Mouse (Mus musculus) megakaryocyte, embryonic 14.5 days (primary cell): ENCODE results near the gene Eng. TPM values are rescaled to one million over a fixed set of nuclear protein-coding genes. Genes with fewer than 3 reads are reported as not detected.
A peak's percentile ranks its signal among the peaks of the same experiment; 100 is the strongest.

Experiments used
- H3K27me3 ChIP-seq: replicated peaks from 2 replicates; pipeline ENCODE3; 2012; ENCODE audit warnings: inconsistent platforms
- H3K36me3 ChIP-seq: replicated peaks from 2 replicates; pipeline ENCODE3; 2012; ENCODE audit warnings: low read length, inconsistent platforms, mixed read lengths
- H3K4me1 ChIP-seq: 2 replicates; pipeline ENCODE4 v1.6.1; 2012; ENCODE audit warnings: inconsistent platforms
- H3K4me3 ChIP-seq: replicated peaks from 2 replicates; pipeline ENCODE3; 2012; ENCODE audit warnings: moderate library complexity, mild to moderate bottlenecking, inconsistent platforms
- H3K9me3 ChIP-seq: 2 replicates; pipeline ENCODE4 v1.6.1; 2012; ENCODE audit warnings: inconsistent platforms
- FLI1 ChIP-seq: IDR thresholded peaks from 2 replicates; pipeline ENCODE4 v1.6.1; 2012; ENCODE audit warnings: low read length, inconsistent platforms, mixed read lengths
- GATA1 ChIP-seq: IDR thresholded peaks from 3 replicates; pipeline ENCODE4 v1.6.1; 2012; ENCODE audit warnings: mixed read lengths, low read length, inconsistent platforms, borderline replicate concordance
- polyA plus RNA-seq: library from polyadenylated mRNA; stranded (reverse); fragments of >175 nt; gene quantifications from 2 replicates; pipeline ENCODE4 v1.2.3, GENCODE M21; 2012; ENCODE audit warnings: low replicate concordance; ENCODE audit not compliant: insufficient read depth

The Eng gene
- polyA plus RNA-seq, 1 experiment = 90.6 TPM

DNA sequence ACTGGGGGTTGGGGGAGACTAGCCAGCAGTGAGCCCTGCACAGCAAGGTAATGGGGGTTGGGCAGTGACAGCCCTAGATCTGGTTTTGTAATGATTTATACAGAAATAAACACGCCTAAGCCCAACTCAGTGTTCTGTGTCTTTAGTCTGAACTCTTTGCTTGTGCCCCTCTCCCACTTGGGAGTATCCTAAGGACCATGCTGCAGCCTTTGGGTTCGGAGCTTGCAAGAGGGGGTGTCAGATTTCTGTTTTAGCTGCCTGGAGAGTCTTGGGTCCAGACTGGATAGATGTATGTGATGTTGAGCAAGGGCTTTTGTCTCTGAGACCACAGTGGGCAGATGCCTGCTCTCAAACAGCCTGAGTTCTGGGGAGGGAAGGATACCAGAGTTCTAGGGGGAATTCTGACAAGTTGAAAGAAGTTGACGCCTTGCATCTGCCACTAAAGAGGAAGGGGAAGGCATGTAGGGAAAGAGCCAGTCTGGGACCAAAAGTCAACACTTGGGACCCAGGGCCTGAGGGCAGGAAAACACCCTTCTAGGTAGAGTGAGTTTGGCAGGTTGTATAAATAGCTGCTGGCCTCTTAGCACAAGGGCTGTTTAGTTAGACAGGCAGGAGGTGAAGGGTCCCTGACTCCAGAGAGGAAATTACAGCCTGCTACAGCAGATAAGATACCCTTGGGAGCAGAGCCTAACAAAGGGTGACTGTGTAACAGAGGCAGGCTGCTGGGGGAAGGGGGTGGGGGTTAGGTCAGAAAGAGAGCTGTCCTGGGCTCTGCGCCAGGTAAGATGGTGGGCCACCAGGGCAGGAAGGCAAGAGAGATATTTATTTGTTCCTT, 25.5 kb upstream of the Eng start:
- H3K9me3 ChIP-seq = no peaks in the 10 kb centered on the region
- peaks cover 63% of the 10 kb centered on the region for H3K4me1 ChIP-seq
- no peaks in the 10 kb centered on the region for H3K27me3 ChIP-seq
- H3K36me3 ChIP-seq = peaks cover 72% of the 10 kb centered on the region
- TF ChIP-seq GATA1 (no peak), FLI1 (no peak)
- peak overlapping the region; percentile 33 for H3K4me3 ChIP-seq

DNA sequence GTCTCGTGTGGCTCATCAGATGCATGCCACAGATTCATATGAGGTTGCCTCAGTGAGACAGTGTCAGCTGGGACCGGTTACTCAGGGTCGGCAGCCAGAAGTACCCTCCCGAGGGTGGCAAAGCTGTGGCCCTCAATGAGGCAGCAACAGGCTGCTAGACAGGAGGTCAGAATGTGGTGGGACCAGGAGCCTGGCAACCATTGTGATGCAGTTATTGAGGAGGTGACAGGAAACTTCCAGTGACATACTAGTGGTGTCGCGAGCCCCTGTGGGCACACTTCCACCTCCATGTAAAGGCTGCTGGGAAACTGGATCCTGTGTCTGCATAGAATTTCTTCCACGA, 24.9 kb upstream of the Eng start, which contains the start of gene Ak1:
TSS of gene Ak1 (plus strand) at position 242 of the 343 bp plus-strand sequence.
- H3K27me3 ChIP-seq = no peaks in the 10 kb centered on the region
- H3K4me3 ChIP-seq = peak within 1 kb of the TSS; percentile 33
- peaks cover 69% of the 10 kb centered on the region for H3K4me1 ChIP-seq
- TF ChIP-seq FLI1 = no peak
- no peak for TF ChIP-seq GATA1
- H3K36me3 ChIP-seq = peaks cover 66% of the 10 kb centered on the region
- no peaks in the 10 kb centered on the region for H3K9me3 ChIP-seq

DNA sequence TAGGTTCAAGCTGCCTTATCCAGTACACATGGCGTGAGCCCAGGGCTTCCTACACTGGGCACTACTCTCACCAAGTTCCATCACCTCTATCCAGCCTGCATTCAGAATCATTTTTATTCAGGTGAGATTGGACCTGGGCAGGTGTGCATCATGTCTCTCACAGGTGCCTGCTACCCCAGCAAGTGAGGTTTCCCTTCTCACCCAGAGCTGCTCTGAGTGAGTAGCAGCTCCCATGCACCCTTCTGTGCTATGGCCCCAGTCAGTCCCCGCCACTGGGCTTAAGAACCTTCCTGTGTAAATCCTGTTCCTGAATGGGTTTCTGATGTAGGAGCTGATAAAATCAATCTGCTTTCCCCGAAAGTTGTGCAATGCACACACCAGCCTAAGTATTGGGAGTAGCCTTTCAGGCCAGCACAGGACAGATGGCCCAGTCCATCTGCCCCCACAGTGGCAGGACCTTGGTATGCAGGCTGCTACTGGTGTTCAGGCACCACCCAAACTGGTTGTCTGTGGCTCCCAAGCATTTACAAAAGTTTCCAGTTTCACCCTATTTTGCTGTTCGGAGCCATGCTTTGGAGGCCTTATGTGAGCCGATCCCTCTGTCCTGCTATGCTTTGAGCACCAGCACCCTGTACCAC, 22.2 kb upstream of the Eng start:
- Histone ChIP-seq H3K9me3 (no peaks in the 10 kb centered on the region), H3K4me1 (peaks cover 87% of the 10 kb centered on the region), H3K27me3 (no peaks in the 10 kb centered on the region), H3K4me3 (no peak overlapping the region), H3K36me3 (peaks cover 38% of the 10 kb centered on the region)
- TF ChIP-seq GATA1 = no peak
- no peak for TF ChIP-seq FLI1

DNA sequence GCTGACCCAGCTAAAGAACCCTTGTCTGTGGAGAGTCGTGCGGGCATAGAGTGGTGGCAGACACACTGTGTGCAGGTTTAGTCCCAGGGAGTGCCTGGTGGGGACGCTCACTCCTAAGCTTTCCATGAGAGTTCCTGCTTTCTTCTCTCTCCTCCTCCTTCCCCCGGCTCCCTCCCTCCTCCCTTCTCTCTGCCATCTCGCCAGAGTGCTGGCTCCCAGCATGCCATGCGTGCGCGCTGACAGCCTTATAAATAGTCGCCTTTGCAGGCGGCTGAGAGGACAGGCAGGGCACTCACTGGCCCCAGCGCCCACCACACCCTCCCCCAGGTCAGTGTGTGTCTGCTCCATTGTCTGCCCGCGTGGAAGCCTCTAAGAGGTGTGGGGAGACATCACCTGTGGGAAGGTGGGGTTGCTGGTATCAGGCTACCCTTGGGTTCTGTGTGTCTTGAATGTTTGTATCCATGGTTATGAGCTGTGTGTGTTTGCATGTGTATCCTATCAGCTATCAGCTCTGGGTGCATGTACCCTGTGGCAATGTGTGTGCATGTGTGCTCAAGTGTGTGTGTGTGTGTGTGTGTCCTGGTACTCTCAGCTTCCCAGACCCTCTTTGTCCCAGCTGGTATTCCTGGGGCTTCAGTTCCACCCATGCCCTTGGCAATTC, 21.1 kb upstream of the Eng start:
- Histone ChIP-seq H3K4me3 (peak overlapping the region; percentile 86), H3K36me3 (peaks cover 27% of the 10 kb centered on the region), H3K9me3 (no peaks in the 10 kb centered on the region), H3K4me1 (peaks cover 87% of the 10 kb centered on the region), H3K27me3 (no peaks in the 10 kb centered on the region)
- no peak for TF ChIP-seq FLI1
- no peak for TF ChIP-seq GATA1

DNA sequence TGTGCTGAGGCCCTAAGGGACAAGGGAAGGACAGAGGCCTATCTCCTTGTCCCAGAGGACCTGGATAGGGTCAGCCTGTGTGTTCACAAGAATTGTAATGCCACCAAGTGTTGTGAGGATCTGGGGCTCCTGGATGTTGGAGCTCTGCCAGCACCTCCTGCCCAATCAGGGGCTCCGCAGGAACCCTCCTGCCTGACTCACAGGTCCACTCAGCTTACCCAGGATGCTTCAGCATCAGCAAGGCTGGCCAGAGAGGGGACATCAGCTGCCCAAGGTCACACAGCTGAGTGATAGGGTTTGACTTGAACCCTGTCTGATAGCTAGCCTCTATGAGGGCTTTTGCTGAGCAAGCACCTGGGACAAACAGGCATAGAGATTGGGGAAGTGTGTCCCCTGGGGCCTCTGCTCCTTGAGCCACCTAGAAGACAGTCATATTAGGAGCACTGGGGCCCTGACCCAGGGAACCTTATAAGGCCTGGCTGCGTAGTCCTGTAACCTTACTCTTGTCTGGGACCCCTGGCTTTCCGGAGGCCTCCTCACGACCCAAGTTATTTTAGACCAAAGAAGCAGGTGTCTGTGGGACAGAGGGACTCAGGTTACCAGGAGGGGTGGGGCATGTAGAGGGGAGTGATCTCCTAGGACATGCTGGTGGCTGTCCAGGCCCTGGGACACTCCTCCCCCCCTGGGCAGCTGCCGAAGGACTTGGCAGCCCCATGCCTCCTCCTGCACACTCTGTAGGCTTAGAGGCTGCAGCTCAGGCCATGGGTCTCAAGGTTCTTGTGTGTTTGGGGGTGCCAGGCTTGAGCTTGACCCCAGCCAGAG, 20.3 kb upstream of the Eng start:
- Histone ChIP-seq H3K4me1 (peaks cover 87% of the 10 kb centered on the region), H3K36me3 (peaks cover 26% of the 10 kb centered on the region), H3K27me3 (no peaks in the 10 kb centered on the region), H3K9me3 (no peaks in the 10 kb centered on the region), H3K4me3 (peak overlapping the region; percentile 86)
- no peak for TF ChIP-seq FLI1
- TF ChIP-seq GATA1 = no peak

DNA sequence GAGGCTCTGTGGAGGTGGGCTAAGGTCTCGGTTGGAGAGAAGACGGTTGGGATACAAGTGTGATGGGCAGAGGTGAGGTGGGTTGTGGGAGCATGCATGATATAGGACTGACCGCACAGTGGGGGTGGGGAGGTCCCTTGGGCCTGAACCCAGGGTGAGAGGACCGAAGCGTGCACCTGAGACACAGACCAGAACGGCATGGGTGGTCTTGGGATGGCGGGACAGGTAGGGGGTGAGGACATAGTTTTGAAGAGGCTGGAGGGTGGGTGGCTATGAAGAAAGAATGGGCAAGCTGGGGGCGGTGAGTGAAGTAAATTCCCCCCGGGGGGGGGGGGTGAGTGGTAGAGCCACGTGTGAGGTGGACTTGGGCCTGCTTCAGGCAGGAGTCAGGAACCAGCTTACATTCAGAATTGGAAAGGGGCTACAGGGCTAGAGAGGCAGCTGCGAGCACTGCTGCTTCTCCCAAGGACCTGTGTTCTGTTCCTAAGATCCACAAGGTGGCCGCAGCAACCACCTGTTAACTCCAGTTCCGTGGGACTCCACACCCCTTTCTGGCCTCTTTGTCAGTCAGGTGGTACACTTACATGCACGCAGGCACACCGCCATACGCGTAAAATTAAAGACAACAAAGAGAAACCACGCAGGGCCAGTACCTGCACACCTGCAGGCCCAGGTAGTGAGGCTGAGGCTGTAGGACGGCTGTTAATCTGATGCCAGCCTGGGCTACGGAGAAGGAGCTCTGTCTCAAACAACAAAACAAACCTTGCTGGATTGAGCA, 18.9 kb upstream of the Eng start:
- H3K9me3 ChIP-seq = no peaks in the 10 kb centered on the region
- TF ChIP-seq GATA1 (no peak), FLI1 (no peak)

DNA sequence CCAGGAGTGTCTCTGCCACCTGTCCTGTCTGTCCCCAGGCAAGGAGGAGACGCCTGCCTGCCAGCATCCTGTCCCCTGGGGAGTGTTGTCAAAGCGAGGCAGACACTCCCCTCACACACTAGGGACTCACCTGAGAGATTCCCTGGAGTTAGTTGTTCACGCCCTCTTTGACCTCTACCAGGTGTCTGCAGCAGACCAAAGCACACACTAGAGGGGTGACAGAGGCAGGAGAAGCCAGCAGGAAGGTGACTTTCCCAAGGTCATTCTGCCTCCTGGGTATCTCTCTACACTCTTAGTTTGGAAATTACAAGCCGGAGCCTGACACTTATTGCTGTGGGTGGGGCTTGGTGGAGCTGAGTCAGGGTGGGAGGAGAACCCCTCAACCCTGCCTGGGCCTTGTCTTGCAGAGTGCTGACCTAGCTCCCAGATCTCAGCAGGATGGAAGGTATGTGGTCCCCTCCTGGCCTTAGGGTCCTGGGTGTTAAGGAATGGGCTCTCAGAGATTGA, 18.3 kb upstream of the Eng start:
- Histone ChIP-seq H3K9me3 (no peaks in the 10 kb centered on the region), H3K4me1 (peaks cover 93% of the 10 kb centered on the region), H3K27me3 (peaks cover 2% of the 10 kb centered on the region), H3K36me3 (peaks cover 22% of the 10 kb centered on the region), H3K4me3 (peak overlapping the region; percentile 85)
- no peak for TF ChIP-seq GATA1
- no peak for TF ChIP-seq FLI1

More for the DNA sequence above, 18.9 kb upstream of the Eng start:
- Histone ChIP-seq H3K4me1 (peaks cover 88% of the 10 kb centered on the region), H3K27me3 (peaks cover 2% of the 10 kb centered on the region), H3K4me3 (no peak overlapping the region), H3K36me3 (peaks cover 23% of the 10 kb centered on the region)

DNA sequence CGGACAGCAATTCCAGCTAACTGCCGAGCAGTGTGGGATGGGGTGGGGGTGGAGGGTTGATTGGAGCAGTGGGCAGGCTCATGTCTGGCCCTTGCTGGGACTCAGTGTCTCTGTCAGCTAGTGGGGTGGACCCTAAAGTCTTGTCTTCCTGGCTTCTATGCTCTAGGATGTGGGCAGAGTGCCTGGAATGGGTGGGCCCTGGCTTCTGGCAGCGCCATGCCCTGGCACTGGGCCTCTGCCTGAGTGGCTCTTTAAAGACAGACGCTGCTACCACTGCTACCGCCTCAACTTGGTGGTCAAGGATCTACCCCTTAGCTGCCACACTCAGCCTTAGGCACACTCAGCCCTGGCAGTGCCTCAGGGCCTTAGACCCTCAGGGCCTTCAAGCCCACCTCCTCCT, 17.7 kb upstream of the Eng start:
- Histone ChIP-seq H3K27me3 (peaks cover 2% of the 10 kb centered on the region), H3K4me1 (peaks cover 97% of the 10 kb centered on the region), H3K36me3 (peaks cover 28% of the 10 kb centered on the region), H3K4me3 (peak overlapping the region; percentile 85), H3K9me3 (no peaks in the 10 kb centered on the region)
- no peak for TF ChIP-seq GATA1
- TF ChIP-seq FLI1 = no peak
